Mouse (Mus musculus) kidney, adult 2 months (tissue): ENCODE measurements around the gene Hipk2.

Experiments
- CTCF ChIP-seq: fragments of 200-500 bp; conservative IDR thresholded peaks from 2 replicates; pipeline ENCODE4 v1.5.1; 2011; ENCODE audit warnings: low read depth, mild to moderate bottlenecking, control low read depth, low read length, moderate library complexity, mixed read lengths; ENCODE audit not compliant: insufficient read depth, insufficient read length
- POLR2A ChIP-seq: fragments of 200-500 bp; IDR thresholded peaks from one replicate; pipeline ENCODE4 v1.6.1; 2011; ENCODE audit warnings: low read depth, low read length, control low read depth

GRCm38 (mm10) chr6:38850715-38851259 lies 25.2 kb downstream of the Hipk2 start:
- TF ChIP-seq CTCF (no peak), POLR2A (no peak)
